Mouse (Mus musculus): Measurements from ENCODE around the gene C1qtnf7. TPM values are rescaled to one million over a fixed set of nuclear protein-coding genes. Genes with fewer than 3 reads are reported as not detected.

Gene C1qtnf7
- polyA plus RNA-seq, 1 experiment: 1.1 TPM

DNA sequence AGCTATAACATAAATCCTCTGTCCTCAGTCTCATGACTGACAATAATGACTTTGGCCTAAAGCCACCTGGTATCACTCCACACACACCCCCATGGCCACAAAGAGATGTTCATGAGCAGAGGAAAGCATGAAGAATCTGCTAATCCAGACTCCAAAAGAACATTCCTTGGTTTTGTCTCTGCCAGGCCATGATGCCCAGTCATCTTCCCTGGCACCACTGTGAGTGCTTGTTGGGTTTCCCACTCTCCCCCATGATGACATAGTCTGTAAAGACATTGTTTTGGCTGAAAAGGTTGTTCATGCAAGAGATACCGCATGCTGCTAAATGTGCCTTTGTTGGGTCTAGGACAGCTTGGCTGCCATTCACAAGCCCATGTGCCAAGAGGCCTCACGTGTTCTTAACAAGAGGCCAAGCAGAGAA, 75.0 kb downstream of the C1qtnf7 start:
- no peak for DNase-seq (ENCODE audit: low read depth, low spot score)
- 77% methylated on average over 2 of the region's 2 CpGs for WGBS

DNA sequence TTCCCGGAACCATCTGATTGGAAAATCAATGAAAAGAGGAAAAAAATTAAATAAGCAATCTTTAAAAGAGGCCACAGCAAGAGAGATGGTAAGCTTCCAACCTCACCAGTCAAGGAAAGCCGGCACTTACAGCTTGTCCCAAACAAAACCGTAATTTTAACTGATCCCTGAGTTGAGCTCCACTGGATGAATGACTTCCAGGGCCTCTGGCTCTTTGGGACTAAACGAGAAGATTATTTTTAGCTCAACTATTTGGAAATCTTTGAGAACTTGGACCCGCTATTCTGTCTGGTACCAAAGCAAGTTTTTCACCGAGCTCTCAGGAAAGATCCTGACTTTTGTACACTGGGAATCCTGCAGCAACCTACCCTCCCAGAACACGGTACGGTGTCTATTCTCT, 86.3 kb downstream of the C1qtnf7 start:
- DNase-seq (ENCODE audit: low read depth, low spot score): no peak
- 72% methylated on average over 8 of the region's 8 CpGs for WGBS

GRCm38 (mm10) chr5:43602518-43602917, 87.2 kb downstream of the C1qtnf7 start:
- WGBS: 91% methylated on average over 3 of the region's 3 CpGs
- DNase-seq (ENCODE audit: low read depth, low spot score): no peak

GRCm38 (mm10) chr5:43603559-43603958, 88.2 kb downstream of the C1qtnf7 start:
- WGBS: 87% methylated on average over 3 of the region's 3 CpGs
- DNase-seq (ENCODE audit: low read depth, low spot score): no peak

DNA sequence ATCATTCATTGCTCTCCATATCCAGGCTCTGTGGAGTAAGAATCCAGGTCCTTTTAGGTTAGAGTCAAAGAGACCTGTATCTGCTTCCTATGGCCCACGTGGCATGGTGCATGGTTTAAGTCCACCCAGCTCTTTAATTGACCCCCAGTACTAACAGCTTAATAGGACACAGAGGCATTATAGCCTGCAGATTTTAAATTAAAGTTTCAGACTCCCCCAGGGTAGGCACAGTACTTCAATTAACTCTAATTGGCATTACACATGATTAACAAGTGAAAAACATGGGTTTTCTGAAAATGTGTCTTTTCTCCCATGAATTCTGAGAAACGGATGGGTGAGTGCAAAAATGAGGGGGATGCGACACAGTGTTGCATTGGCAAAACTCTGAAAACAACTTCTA, 92.7 kb downstream of the C1qtnf7 start:
- WGBS: 77% methylated on average over 3 of the region's 3 CpGs

DNA sequence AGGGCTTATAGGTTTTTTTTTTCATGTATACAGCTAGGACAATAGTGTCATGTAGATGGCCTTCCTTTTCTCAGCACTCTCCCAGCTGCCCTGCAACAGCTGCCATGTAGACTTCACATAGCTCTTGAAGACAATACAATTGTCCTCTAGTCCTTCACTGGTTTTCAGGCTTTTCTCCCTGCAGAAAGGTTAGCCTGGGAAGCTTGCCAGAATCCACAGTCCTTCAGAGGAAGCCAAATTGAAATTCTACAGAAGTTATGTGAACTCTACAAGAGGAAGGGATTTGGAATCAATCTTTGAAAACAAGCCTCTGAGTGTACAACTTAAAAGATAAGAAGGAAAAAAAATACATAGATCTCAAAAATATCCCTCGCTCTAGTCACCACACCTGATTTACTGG, 94.4 kb downstream of the C1qtnf7 start:
- DNase-seq (ENCODE audit: low read depth, low spot score): no peak
- 83% methylated on average over 1 of the region's 1 CpGs for WGBS

More for the DNA sequence above, 92.7 kb downstream of the C1qtnf7 start:
- no peak for DNase-seq (ENCODE audit: low read depth, low spot score)

DNA sequence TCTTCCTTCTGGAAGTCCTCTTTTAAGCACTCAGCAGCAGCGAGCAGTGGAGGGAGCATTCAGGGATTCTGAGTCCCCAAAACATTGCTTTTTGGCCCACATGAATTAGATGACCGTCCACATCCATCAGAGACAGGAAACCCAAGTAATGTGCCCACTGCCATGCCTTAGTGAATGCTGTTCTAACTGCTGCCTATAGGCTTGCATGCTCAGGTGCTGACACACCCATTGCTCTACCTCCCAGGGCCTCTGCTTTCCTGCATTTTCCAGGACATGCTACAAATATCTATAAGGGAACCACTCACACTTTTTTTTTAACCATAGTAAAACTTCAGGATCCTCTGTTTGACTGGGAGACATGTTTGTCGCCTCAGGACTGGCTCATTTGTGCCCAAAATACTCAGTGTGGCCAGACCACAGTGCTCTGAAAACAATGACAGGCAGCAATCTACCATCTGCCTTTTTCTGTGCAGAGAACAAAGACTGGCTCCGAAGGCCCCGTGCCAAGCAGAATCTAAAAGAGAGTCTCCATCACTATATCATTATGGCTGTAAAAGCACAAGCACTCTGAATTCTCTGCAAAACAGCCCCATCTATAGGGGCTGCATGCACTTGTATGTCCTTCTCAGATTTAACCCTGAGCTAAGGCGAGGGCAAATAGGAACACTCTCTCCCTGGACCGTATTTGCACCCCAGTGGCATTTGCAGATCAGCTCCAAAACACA, 106.4 kb downstream of the C1qtnf7 start:
- 68% methylated on average over 7 of the region's 7 CpGs for WGBS
- no peak for DNase-seq (ENCODE audit: low read depth, low spot score)

DNA sequence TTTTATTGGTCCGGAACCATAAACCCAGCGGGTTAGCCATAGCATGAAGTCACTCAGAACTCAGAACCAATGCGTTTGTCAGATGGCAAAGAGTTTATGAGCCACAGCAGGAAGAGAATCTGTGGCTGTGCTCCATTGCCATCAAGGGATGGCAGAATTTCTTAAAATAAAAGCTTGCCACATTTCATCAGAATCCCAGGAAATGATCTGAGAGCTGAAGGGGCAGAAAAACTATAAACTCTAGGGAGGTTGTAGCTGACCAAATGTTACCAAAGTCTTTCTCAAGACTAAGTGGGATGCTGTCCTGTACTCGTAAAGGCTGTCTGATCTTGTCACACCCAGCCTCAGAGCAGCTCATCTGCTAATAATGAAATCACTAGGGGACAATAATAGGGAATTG, 110.1 kb downstream of the C1qtnf7 start:
- DNase-seq (ENCODE audit: low read depth, low spot score): no peak
- WGBS: 48% methylated on average over 4 of the region's 4 CpGs

- no peak for DNase-seq (ENCODE audit: low read depth, low spot score)
- WGBS: 79% methylated on average over 5 of the region's 5 CpGs
Measured at GRCm38 (mm10) chr5:43634071-43634601, 118.8 kb downstream of the C1qtnf7 start.

DNA sequence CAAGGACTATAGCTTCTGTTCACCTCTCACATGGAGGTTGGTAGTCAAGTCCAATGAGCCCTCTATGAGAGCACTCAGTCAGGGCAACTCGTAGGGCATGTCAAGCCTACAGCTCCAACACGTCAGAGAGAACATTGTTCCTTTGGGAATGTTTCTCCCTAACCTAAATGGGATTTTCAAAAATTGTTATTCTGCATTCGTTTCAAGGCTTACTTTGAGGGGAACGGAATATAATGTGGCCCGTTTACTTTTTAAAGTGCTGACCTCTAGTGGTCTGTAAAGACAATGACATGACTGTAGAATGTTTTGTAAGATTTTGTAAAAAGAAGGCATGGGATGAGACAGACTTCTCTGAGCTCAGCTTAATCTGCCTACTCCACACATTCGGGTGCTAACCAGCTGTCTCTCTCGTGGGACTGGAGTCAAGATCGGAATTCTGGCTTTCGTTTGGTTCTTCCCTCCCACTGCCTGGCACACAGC, 119.3 kb downstream of the C1qtnf7 start:
- WGBS: 27% methylated on average over 9 of the region's 9 CpGs
- no peak for DNase-seq (ENCODE audit: low read depth, low spot score)

GRCm38 (mm10) chr5:43645020-43645419, 129.7 kb downstream of the C1qtnf7 start:
- no peak for DNase-seq (ENCODE audit: low read depth, low spot score)

DNA sequence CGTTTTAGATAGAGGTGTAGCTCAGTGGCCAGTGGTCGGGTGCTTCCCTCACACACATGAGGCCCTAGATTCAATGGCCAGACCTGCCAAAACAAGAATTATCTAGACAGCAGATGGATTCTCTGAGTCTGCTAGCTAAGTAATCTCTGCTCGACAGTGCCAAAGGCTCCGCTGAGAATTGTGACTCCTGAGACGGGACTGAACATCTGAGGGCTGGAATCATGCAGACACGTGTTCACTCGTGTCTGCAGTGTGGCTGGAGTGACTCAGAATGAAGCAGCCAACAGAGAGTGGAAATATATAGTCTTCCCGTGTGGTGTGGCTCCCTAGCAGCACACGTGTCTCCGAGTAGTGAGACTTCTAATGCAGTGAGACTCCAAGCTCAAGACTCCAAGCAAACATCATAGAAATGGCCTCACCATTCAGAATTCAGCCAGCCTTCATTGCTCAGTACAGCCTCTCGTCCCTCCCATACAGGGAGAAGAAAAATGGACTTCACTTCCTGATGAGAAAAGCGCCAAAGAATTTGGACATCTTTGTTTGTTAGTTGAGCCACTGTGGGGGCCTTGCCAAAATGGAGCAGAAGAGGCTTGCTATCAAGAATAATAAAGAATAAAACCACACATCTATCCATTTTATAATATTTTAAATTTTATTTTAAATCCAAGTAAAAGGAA, 131.9 kb downstream of the C1qtnf7 start:
- 67% methylated on average over 12 of the region's 12 CpGs for WGBS
- no peak for DNase-seq (ENCODE audit: low read depth, low spot score)

More at GRCm38 (mm10) chr5:43645020-43645419, 129.7 kb downstream of the C1qtnf7 start:
- 68% methylated on average over 4 of the region's 4 CpGs for whole genome bisulfite sequencing

DNA sequence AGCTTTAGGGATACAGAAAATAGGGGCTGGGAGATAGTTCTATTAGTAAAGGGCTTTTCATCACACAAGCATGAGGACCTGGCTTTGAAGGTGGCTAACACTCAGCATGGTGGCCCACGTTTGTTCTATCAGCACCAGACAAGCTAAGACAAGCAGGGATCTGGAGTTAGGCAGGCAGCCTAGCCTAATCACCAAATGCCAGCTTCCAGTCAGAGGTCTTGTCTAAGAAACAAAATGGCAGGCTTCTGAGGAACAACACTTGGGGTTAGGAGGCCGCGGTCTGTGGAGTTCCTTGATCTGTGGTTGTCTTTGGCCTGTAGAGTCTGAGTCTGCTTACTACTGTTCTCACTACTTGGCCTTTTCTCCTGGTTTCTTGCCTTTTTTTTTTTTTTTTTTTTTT, 146.2 kb downstream of the C1qtnf7 start:
- whole genome bisulfite sequencing: 90% methylated on average over 3 of the region's 3 CpGs
- DNase-seq (ENCODE audit: low read depth, low spot score): no peak

GRCm38 (mm10) chr5:43661997-43662961, 146.9 kb downstream of the C1qtnf7 start, which contains the start of gene Cc2d2a:
Gene Cc2d2a (plus strand): TSS chr5:43662346.
- 3% methylated on average over 19 of the region's 19 CpGs for WGBS

DNA sequence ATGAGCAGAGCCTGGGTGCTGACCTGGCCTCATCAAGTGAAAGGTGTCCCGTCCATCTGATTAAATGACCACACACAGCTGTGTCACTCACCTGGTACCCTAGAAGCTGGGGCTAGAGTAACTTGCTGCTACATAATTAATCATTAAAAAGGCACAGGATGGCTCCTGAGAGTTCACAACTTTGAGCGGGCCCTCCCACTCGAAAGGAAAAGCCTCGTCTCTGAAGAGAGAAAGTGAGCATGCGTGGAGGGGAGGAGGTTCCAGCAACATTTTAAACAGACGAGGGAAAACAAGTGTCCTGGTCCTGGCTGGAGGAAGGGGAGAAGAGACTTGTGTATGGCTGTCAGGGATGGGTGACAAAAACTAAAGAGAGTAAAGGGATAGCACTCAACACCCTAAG, 148.2 kb downstream of the C1qtnf7 start:
- no peak for DNase-seq (ENCODE audit: low read depth, low spot score)
- WGBS: 41% methylated on average over 6 of the region's 6 CpGs

More at GRCm38 (mm10) chr5:43661997-43662961, 146.9 kb downstream of the C1qtnf7 start, which contains the start of gene Cc2d2a:
- peak; percentile 45 for DNase-seq (ENCODE audit: low read depth, low spot score)

- no peak for DNase-seq (ENCODE audit: low read depth, low spot score)
- 23% methylated on average over 5 of the region's 5 CpGs for WGBS
Measured at GRCm38 (mm10) chr5:43665144-43665543, 149.8 kb downstream of the C1qtnf7 start.
